Mouse (Mus musculus) midbrain, embryonic 11.5 days (tissue): ENCODE results near the gene Fam69b. TPM values are rescaled to one million over a fixed set of nuclear protein-coding genes. Genes with fewer than 3 reads are reported as not detected.

Experiments used
- ATAC-seq: fragments of 200-750 bp; cut with Nextera tagmentation; 2 replicates; pipeline ENCODE4 v1.8.0; 2017; ENCODE audit warnings: moderate TSS enrichment, moderate library complexity; ENCODE audit not compliant: low FRiP score
- DNase-seq: peaks from one replicate; pipeline ENCODE4 v3.0.0; 2015; ENCODE audit warnings: low spot score; ENCODE audit errors: missing footprints
- H3K27ac ChIP-seq: fragments of 300-500 bp; sonication (generic); 2 replicates; pipeline ENCODE4 v1.5.1; 2014; ENCODE audit warnings: low read depth, low read length
- H3K27me3 ChIP-seq: fragments of 300-500 bp; sonication (generic); 2 replicates; pipeline ENCODE4 v1.6.1; 2014; ENCODE audit warnings: mild to moderate bottlenecking, low read length, moderate library complexity, mixed read lengths; ENCODE audit not compliant: control insufficient read depth, insufficient read depth
- H3K36me3 ChIP-seq: fragments of 300-500 bp; sonication (generic); 2 replicates; pipeline ENCODE4 v1.6.1; 2014; ENCODE audit warnings: mild to moderate bottlenecking, low read length, moderate library complexity, mixed read lengths; ENCODE audit not compliant: control insufficient read depth, insufficient read depth
- H3K4me1 ChIP-seq: fragments of 300-500 bp; sonication (generic); 2 replicates; pipeline ENCODE4 v1.6.1; 2014; ENCODE audit warnings: low read length; ENCODE audit not compliant: control insufficient read depth, insufficient read depth
- H3K4me2 ChIP-seq: fragments of 300-500 bp; sonication (generic); 2 replicates; pipeline ENCODE4 v1.6.1; 2014; ENCODE audit warnings: mild to moderate bottlenecking, moderate library complexity
- H3K4me3 ChIP-seq: fragments of 300-500 bp; sonication (generic); 2 replicates; pipeline ENCODE4 v1.5.1; 2014; ENCODE audit warnings: low read depth, low read length
- H3K9ac ChIP-seq: fragments of 300-500 bp; sonication (generic); 2 replicates; pipeline ENCODE4 v1.6.1; 2014; ENCODE audit warnings: low read length
- H3K9me3 ChIP-seq: fragments of 300-500 bp; sonication (generic); 2 replicates; pipeline ENCODE4 v1.6.1; 2016; ENCODE audit warnings: low read length; ENCODE audit not compliant: control insufficient read depth
- WGBS: fragments of 180-500 bp; shearing (Covaris S2); extraction: QIAGEN DNeasy Blood & Tissue Kit; methylation state at CpG from one replicate; pipeline ENCODE4 v1.1.7; 2014; 5-methylcytosine and 5-hydroxymethylcytosine counted together
- polyA plus RNA-seq: library from polyadenylated mRNA; unstranded; fragments of >200 nt; fragmentation: Nextera tagmentation; extraction: Ambion mirVana; gene quantifications from 2 replicates; pipeline ENCODE4 v1.2.1, GENCODE M21; 2014

Fam69b gene
- polyA plus RNA-seq, 1 experiment from 2014 or later = 47.4 TPM

DNA sequence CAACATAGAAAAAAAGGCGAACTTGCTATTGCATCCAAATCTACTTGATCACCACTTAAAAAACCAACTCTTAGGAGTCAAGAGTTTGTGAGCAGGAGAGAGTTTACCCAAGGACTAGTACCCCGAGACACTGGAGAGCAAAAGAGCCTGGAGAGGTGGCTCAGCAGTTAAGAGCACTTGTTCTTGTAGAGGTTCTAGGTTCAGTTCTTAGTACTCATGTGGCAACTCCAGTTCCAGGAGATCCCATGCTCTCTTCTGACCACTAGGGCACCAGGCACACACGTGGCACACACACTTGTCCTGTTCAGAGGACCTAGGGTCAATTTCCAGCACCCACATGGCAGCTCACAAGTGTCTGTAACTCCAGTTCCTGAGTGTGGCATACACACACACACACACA, 2.2 kb upstream of the Fam69b start:
- Histone ChIP-seq H3K4me2 (no peak overlapping the region), H3K9me3 (no peaks in the 10 kb centered on the region), H3K4me3 (no peak overlapping the region), H3K36me3 (no peaks in the 10 kb centered on the region), H3K27me3 (no peaks in the 10 kb centered on the region), H3K4me1 (peaks cover 13% of the 10 kb centered on the region), H3K9ac (no peak overlapping the region), H3K27ac (no peak overlapping the region)
- ATAC-seq = no peak
- WGBS = 74% methylated on average over 3 of the region's 3 CpGs
- DNase-seq = no peak

DNA sequence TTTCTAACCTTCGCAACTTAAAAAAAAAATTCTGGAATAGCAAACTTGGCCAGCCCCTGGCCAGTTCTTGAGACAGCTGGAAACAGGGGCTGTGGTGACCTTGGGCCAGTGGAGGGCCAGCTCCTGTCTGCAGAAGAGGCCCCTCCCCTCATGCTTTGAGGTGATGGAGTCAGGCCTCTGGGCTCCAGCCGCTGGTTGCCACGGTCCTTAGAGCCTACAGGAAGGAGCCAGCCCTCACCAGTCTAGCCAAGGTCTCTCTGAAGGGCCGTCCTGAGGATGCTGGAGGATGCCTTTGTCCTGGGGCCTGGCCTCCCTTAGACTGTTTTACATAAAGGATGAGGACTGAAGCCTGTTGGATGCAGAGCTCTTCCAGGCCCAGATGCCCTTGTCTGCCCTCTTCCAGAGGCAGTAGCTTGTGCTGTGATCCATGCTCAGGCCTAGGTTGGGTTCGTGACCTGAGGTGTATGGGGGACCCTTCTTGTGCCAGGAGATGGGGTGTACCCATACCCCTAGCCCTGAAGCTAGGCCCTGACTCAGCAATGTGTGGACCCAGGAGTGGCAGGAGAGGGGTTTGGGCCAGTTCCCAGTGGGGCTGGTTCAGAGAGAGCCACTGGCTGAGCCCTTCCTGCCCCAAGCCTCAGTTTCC, 658 bp downstream of the Fam69b start:
- H3K9me3 ChIP-seq = no peaks in the 10 kb centered on the region
- peak overlapping the region; percentile 96 for H3K4me2 ChIP-seq
- peak overlapping the region; percentile 93 for H3K9ac ChIP-seq
- peaks cover 13% of the 10 kb centered on the region for H3K4me1 ChIP-seq
- DNase-seq = peak; percentile 91
- peak; percentile 74 for ATAC-seq
- 18% methylated on average over 5 of the region's 5 CpGs for WGBS
- H3K36me3 ChIP-seq = no peaks in the 10 kb centered on the region
- H3K4me3 ChIP-seq = peak overlapping the region; percentile 69
- peak overlapping the region; percentile 59 for H3K27ac ChIP-seq
- H3K27me3 ChIP-seq = no peaks in the 10 kb centered on the region

DNA sequence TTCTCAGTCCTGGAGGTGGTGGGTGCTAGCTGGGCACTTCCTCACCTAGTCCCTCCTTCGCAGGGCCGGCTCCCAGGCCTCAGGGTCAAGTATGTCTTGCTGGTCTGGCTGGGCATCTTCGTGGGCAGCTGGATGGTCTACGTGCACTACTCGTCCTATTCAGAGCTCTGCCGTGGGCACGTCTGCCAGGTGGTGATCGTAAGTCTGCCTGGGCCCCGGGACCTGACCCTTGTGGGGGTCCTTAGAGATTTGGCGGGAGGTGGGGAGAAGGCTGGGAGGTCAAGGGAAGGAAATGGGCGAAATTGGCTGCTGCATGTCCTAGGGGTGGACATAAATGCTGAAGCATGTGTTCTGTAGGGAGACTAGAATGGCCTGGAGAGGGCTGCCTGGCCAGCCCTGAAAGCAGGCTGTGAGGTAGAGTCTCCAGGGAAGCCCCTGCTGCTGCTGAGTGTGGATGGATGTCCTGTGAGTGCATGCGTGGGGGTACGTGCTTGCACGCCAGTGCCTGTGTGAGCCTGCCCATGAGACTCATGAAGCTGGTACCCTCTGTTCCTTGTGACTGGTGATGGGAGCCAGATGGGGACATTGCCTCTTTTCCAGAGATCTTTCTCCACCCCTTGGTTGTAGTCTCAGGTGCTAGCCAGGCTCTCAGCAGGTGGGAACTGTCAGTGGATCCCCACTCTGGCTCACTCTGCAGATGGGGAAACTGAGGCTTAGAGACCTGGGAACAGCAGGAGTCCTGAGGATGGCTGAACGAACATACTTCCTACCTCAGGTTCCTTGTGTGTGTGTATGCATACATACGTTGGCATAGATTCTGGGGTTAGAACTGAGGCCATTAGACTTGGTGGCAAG, 4.5 kb downstream of the Fam69b start:
- H3K4me3 ChIP-seq = no peak overlapping the region
- no peak overlapping the region for H3K27ac ChIP-seq
- ATAC-seq = no peak
- H3K4me1 ChIP-seq = peaks cover 14% of the 10 kb centered on the region
- no peak for DNase-seq
- H3K4me2 ChIP-seq = no peak overlapping the region
- no peaks in the 10 kb centered on the region for H3K9me3 ChIP-seq
- H3K36me3 ChIP-seq = peaks cover 23% of the 10 kb centered on the region
- no peak overlapping the region for H3K9ac ChIP-seq
- 90% methylated on average over 16 of the region's 16 CpGs for WGBS
- no peaks in the 10 kb centered on the region for H3K27me3 ChIP-seq

DNA sequence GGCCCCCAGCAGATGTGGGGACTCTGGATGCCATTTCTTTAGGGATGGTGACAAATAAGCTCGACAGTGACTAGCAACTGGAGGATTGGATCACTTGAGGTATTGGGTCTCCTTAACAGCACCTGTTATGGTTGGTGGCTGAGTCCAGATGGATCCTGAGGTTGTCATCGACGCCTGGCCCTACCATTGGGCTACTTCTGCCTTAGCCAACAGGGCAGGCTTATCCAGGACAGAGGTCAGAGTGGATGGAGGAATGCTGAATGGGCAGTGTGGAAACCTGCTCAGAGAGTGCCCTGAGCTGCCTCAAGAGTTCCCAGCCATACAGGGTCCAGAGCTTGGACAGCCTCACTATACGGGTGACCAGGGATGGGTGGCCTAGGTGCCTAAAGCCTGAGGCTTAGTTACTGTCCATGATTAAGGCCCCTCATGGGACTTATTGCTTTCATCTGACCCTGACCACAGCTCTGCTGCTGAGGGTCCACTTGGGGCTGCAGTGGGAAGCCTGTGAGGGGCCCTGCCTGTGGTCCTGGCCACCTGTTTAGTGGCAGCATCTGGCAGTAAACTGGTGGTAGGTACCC, 5.8 kb downstream of the Fam69b start:
- Histone ChIP-seq H3K27ac (no peak overlapping the region), H3K4me3 (no peak overlapping the region), H3K27me3 (no peaks in the 10 kb centered on the region), H3K4me1 (peaks cover 20% of the 10 kb centered on the region), H3K36me3 (peaks cover 27% of the 10 kb centered on the region), H3K9me3 (no peaks in the 10 kb centered on the region), H3K4me2 (no peak overlapping the region), H3K9ac (no peak overlapping the region)
- DNase-seq (no peak), ATAC-seq (no peak)
- 70% methylated on average over 4 of the region's 4 CpGs for WGBS

DNA sequence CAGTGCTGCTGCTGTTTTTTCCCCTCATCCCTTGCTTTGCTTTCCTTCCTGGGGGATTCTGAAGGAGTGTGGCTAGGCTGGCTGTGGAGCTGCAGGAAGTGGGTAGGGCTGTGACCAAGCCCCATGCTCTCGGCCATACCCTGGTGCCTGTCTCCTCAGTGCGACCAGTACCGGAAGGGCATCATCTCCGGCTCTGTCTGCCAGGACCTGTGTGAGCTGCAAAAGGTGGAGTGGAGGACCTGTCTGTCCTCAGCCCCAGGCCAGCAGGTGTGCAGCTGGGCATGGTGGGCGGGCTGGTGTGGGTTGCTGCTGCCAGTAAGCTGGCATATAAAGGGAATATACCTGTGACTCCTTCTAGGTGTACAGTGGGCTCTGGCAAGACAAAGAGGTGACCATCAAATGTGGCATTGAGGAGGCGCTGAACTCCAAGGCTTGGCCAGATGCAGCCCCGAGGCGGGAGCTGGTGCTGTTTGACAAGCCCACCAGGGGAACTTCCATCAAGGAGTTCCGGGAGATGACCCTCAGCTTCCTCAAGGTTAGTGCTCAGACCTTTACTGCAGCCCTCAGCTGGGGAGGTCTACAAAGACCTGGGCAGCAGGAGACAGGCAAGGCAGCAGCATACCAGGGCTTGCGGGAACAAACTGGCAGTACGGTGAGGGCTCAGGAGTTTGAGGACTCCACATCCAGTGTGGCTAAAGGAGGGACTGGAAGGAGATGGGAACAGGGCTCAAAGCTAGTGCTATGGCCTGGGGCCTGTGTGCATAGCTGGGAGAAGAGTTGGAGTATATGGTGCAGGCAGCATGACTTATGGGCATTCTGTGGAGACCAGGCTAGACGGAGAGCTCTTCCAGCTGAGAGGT, 6.6 kb downstream of the Fam69b start:
- peaks cover 27% of the 10 kb centered on the region for H3K36me3 ChIP-seq
- 74% methylated on average over 12 of the region's 12 CpGs for WGBS
- no peaks in the 10 kb centered on the region for H3K27me3 ChIP-seq
- ATAC-seq (no peak), DNase-seq (no peak)
- H3K27ac ChIP-seq = peak overlapping the region; percentile 16; the same call in 1 of the 2 replicates
- H3K4me3 ChIP-seq = no peak overlapping the region
- H3K9me3 ChIP-seq = no peaks in the 10 kb centered on the region
- no peak overlapping the region for H3K4me2 ChIP-seq
- H3K9ac ChIP-seq = no peak overlapping the region
- H3K4me1 ChIP-seq = peaks cover 19% of the 10 kb centered on the region

DNA sequence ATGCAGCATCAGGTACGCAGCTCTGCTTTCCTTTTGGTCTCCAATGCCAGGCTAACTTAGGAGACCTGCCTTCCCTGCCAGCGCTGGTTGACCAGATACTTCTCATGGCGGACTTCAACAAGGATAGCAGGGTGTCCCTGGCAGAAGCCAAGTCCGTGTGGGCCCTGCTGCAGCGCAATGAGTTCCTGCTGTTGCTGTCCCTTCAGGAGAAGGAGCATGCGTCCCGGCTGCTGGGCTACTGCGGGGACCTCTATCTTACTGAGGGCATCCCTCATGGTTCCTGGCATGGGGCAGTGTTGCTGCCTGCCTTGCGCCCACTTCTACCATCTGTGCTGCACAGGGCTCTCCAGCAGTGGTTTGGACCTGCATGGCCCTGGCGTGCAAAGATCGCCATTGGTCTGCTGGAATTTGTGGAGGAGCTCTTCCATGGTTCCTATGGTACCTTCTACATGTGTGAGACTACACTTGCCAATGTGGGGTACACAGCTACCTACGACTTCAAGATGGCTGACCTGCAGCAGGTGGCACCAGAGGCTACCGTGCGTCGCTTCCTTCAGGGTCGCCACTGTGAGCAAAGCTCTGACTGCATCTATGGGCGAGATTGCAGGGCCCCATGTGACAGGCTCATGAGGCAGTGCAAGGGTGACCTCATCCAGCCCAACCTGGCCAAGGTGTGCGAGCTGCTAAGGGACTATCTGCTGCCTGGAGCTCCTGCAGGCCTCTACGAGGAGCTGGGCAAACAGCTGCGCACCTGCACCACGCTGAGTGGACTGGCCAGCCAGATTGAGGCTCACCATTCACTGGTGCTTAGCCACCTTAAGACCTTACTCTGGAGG, 7.5 kb downstream of the Fam69b start:
- Histone ChIP-seq H3K9ac (no peak overlapping the region), H3K4me2 (no peak overlapping the region), H3K4me1 (peaks cover 16% of the 10 kb centered on the region), H3K27me3 (no peaks in the 10 kb centered on the region), H3K9me3 (no peaks in the 10 kb centered on the region), H3K27ac (no peak overlapping the region), H3K36me3 (peaks cover 27% of the 10 kb centered on the region), H3K4me3 (no peak overlapping the region)
- 67% methylated on average over 21 of the region's 21 CpGs for WGBS
- ATAC-seq (no peak), DNase-seq (peak; percentile 90)

DNA sequence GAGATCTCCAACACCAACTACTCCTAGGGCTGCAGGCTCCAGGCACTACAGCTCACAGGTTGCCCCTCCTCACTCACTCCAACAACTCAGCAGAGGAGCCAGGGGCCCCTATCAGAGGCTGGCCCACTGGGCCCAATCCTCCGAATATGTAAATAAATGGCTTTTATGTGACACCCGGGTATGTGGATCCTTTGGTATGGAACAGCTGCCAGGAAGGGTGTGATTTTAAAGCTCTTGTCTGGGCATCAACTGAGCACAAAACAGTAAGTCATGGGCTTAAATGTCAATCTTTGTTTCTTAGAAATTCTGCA, 8.0 kb downstream of the Fam69b start:
- peaks cover 27% of the 10 kb centered on the region for H3K36me3 ChIP-seq
- no peak for ATAC-seq
- H3K4me1 ChIP-seq = peaks cover 16% of the 10 kb centered on the region

DNA sequence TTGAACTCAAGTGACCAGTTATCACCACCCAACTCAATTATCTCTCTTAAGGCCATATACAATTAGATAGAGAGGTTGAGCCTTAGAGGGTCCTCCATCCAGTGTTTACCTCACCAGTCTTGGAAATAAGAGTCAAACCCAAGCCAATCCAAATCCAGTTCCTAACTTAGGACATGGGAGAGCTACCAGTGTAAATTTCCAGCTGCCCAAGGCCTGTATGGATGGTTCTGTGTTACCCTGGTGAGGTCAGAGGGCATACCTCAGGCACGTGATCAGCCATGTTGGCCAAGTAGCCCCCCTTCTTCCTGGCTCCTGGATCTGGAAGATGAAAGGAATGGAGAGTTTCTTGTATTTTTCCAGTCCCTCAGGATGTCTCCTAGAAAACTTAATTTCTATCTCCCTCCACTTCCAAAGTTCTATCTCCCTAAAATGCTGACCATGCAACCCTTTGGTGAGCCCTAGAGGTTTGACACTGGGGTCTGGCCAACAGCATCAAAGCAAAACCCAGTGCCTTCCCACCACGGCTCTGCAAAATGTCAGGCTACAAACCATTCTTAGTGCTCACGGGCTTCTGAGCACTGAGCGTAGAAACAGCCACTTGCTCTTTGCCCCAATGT, 9.2 kb downstream of the Fam69b start:
- no peak for DNase-seq
- H3K4me1 ChIP-seq = peaks cover 16% of the 10 kb centered on the region
- no peaks in the 10 kb centered on the region for H3K27me3 ChIP-seq
- ATAC-seq = no peak
- H3K9me3 ChIP-seq = no peaks in the 10 kb centered on the region
- H3K4me2 ChIP-seq = no peak overlapping the region
- H3K27ac ChIP-seq = no peak overlapping the region
- H3K36me3 ChIP-seq = peaks cover 27% of the 10 kb centered on the region
- no peak overlapping the region for H3K4me3 ChIP-seq
- no peak overlapping the region for H3K9ac ChIP-seq
- WGBS = 85% methylated on average over 4 of the region's 4 CpGs

More for the DNA sequence above, 8.0 kb downstream of the Fam69b start:
- WGBS = 57% methylated on average over 2 of the region's 2 CpGs
- Histone ChIP-seq H3K9me3 (no peaks in the 10 kb centered on the region), H3K27ac (no peak overlapping the region), H3K4me2 (no peak overlapping the region), H3K9ac (no peak overlapping the region), H3K4me3 (no peak overlapping the region), H3K27me3 (no peaks in the 10 kb centered on the region)
- DNase-seq = no peak
